Mouse (Mus musculus): ENCODE measurements at regions not wholly inside any gene's neighbourhood (a gene's known extent, or its start where the extent isn't known, plus 50 kb on each side); places are given as distances from the start of the nearest gene placed in this dataset.
"Not testable (repeated sequence)": the region's sequence is repeated elsewhere in the genome, so short reads cannot be mapped to it uniquely, and the experiment has no call there.

DNA sequence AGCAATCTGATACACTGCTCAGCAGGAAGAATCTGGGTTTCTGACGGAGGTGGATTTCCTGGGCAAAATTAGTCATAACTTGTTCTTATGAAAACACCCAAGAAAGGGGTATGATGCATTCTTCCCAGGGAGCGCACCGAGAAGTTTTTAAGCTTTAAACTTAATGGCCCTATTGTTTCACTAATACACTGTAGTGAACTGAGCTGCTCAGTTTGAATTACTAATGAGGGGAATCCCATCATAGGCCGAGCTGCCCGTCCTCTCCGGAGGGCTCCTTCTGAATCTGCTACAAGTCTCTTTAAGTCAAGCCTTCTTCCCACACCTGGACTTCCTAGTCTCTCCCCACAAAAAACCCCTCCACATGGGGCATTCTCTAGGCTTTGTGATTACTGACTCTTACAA is 91.2 kb downstream of the 1700129C05Rik start:
- H3K27me3 ChIP-seq (ENCODE audit: control insufficient read depth, insufficient read depth, low read length): no peaks in the 10 kb centered on the region
- 24% methylated on average over 6 of the region's 6 CpGs for WGBS
- H3K36me3 ChIP-seq (ENCODE audit: control insufficient read depth, insufficient read depth, low read length): no peaks in the 10 kb centered on the region
- no peak overlapping the region for H3K4me3 ChIP-seq (ENCODE audit: low read length)
- no peaks in the 10 kb centered on the region for H3K4me1 ChIP-seq (ENCODE audit: control insufficient read depth, insufficient read depth, low read length)
- H3K27ac ChIP-seq (ENCODE audit: low read depth, low read length): no peak overlapping the region
- H3K9me3 ChIP-seq (ENCODE audit: control insufficient read depth, low read length): no peaks in the 10 kb centered on the region
- H3K9ac ChIP-seq (ENCODE audit: low read depth, low read length): no peak overlapping the region
- H3K4me2 ChIP-seq (replicated peaks; ENCODE audit: low read depth, low read length): no peak overlapping the region
- no peak for ATAC-seq (ENCODE audit: low FRiP score, low TSS enrichment)

DNA sequence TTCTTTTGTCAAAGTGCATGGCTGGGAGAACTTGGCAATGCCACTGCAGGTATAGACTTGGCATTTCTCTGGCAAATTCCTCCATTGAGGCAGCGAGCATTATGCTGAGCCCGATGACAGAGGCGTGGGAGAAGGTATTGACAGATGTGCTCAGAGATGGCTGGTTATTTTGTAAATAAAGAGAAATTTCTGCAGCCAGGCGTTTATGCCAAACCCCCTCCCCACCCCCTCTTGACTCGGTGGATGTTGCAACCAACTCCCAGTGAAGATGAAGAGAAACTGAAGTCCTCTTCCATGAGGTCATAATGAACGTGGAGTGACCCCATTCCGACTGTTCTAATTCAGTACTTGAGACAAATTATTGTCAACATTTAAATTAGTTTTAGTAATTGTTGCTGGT is 97.0 kb downstream of the 1700129C05Rik start:
- Histone ChIP-seq H3K27ac (ENCODE audit: low read depth, low read length) (no peak overlapping the region), H3K27me3 (ENCODE audit: control insufficient read depth, insufficient read depth, low read length) (no peaks in the 10 kb centered on the region), H3K36me3 (ENCODE audit: control insufficient read depth, insufficient read depth, low read length) (no peaks in the 10 kb centered on the region), H3K9ac (ENCODE audit: low read depth, low read length) (no peak overlapping the region), H3K4me1 (ENCODE audit: control insufficient read depth, insufficient read depth, low read length) (no peaks in the 10 kb centered on the region), H3K4me2 (replicated peaks; ENCODE audit: low read depth, low read length) (no peak overlapping the region), H3K4me3 (ENCODE audit: low read length) (no peak overlapping the region), H3K9me3 (ENCODE audit: control insufficient read depth, low read length) (no peaks in the 10 kb centered on the region)
- 84% methylated on average over 7 of the region's 7 CpGs for WGBS
- no peak for ATAC-seq (ENCODE audit: low FRiP score, low TSS enrichment)

DNA sequence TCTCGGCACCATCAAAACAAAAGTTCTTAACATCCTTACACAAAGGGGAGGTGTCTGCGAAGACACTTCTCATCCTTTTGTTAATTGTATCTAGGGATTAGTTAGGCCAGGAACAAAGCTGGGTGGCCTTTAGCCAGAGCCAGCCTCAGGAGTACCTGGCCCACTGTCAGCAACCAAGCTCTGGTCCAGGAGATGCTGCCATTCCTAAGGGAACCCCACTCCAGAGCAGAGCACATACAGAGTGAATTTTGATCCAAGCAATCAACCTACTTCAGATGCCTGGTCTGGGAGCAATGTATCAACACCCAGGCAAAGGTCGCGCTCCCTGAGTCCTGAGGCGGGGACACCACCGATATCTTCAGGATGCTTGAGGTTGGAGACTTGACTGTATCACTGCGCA is 97.5 kb downstream of the 1700129C05Rik start:
- no peaks in the 10 kb centered on the region for H3K36me3 ChIP-seq (ENCODE audit: control insufficient read depth, insufficient read depth, low read length)
- H3K9me3 ChIP-seq (ENCODE audit: control insufficient read depth, low read length): no peaks in the 10 kb centered on the region
- H3K9ac ChIP-seq (ENCODE audit: low read depth, low read length): no peak overlapping the region
- no peak overlapping the region for H3K4me2 ChIP-seq (replicated peaks; ENCODE audit: low read depth, low read length)
- no peak overlapping the region for H3K27ac ChIP-seq (ENCODE audit: low read depth, low read length)
- no peaks in the 10 kb centered on the region for H3K4me1 ChIP-seq (ENCODE audit: control insufficient read depth, insufficient read depth, low read length)
- no peaks in the 10 kb centered on the region for H3K27me3 ChIP-seq (ENCODE audit: control insufficient read depth, insufficient read depth, low read length)
- H3K4me3 ChIP-seq (ENCODE audit: low read length): no peak overlapping the region
- WGBS: 74% methylated on average over 7 of the region's 7 CpGs
- no peak for ATAC-seq (ENCODE audit: low FRiP score, low TSS enrichment)

DNA sequence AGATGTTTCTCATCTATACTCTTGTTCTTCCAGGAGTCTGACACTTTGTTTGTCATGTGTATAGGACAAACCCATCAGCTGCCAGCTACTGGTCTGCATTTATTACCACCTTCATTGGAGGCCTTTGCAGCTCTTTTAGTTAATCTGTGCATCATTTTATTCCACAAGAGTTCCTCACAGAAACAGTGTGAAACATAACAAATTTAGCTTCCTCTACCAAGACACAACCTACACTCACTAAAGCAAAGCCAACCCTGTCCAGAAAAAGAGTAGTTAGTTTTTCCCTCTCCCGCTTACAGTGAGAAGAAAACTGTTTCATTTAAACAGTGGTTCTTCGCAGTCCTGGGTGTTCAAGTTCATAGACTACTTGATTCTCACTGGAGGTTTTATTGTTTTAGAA is 100.5 kb downstream of the 1700129C05Rik start:
- no peaks in the 10 kb centered on the region for H3K27me3 ChIP-seq (ENCODE audit: control insufficient read depth, insufficient read depth, low read length)
- no peak for ATAC-seq (ENCODE audit: low FRiP score, low TSS enrichment)
- WGBS: 92% methylated on average over 2 of the region's 2 CpGs

DNA sequence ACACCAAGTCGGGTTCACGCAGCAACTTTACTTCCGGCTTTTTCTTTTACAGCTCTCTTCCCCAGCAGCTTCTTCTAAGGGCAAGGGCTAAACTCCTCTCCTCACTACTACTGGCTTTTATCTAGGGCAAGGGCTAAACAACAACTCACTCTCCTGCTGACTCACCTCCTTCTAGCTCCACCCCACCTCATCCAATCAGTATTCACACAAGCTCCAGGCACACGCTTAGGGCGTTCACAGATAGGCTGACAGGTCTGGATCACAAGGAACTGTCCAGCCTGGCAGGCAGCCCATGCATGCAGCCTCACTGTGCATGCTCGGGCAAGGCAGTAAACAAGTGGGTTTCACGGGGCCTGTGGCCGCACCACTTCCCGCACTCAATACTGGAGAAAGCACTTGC is 116.9 kb downstream of the 1700129C05Rik start:
- not testable (repeated sequence) for H3K27ac ChIP-seq (ENCODE audit: low read depth, low read length); H3K9ac ChIP-seq (ENCODE audit: low read depth, low read length); ATAC-seq (ENCODE audit: low FRiP score, low TSS enrichment); H3K4me3 ChIP-seq (ENCODE audit: low read length); H3K27me3 ChIP-seq (ENCODE audit: control insufficient read depth, insufficient read depth, low read length); H3K36me3 ChIP-seq (ENCODE audit: control insufficient read depth, insufficient read depth, low read length); H3K9me3 ChIP-seq (ENCODE audit: control insufficient read depth, low read length); H3K4me2 ChIP-seq (replicated peaks; ENCODE audit: low read depth, low read length); H3K4me1 ChIP-seq (ENCODE audit: control insufficient read depth, insufficient read depth, low read length)
- 64% methylated on average over 9 of the region's 9 CpGs for WGBS

More for the DNA sequence above, 100.5 kb downstream of the 1700129C05Rik start:
- Histone ChIP-seq H3K4me1 (ENCODE audit: control insufficient read depth, insufficient read depth, low read length) (no peaks in the 10 kb centered on the region), H3K9ac (ENCODE audit: low read depth, low read length) (no peak overlapping the region), H3K4me2 (replicated peaks; ENCODE audit: low read depth, low read length) (no peak overlapping the region), H3K27ac (ENCODE audit: low read depth, low read length) (no peak overlapping the region), H3K4me3 (ENCODE audit: low read length) (no peak overlapping the region), H3K9me3 (ENCODE audit: control insufficient read depth, low read length) (no peaks in the 10 kb centered on the region), H3K36me3 (ENCODE audit: control insufficient read depth, insufficient read depth, low read length) (no peaks in the 10 kb centered on the region)

DNA sequence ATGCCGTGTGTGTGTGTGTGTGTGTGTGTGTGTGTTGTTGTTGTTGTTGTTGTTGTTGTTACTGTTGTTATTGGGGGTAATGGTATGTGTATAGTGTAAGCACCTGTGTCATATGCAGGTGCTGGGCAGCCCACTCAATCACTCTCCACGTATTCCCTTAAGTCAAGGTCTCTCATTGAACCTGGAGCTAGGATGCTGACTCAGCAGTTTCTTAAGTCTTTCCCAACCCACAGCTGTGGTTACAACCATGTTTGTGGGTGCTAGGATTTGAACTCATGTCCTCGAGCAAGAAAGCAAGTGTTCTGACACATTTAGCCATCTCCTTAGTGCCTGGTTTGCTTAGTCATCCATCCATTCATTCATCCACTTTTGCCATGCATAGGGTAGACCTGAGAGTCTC is 133.2 kb downstream of the 1700129C05Rik start:
- WGBS: 89% methylated on average over 3 of the region's 3 CpGs

DNA sequence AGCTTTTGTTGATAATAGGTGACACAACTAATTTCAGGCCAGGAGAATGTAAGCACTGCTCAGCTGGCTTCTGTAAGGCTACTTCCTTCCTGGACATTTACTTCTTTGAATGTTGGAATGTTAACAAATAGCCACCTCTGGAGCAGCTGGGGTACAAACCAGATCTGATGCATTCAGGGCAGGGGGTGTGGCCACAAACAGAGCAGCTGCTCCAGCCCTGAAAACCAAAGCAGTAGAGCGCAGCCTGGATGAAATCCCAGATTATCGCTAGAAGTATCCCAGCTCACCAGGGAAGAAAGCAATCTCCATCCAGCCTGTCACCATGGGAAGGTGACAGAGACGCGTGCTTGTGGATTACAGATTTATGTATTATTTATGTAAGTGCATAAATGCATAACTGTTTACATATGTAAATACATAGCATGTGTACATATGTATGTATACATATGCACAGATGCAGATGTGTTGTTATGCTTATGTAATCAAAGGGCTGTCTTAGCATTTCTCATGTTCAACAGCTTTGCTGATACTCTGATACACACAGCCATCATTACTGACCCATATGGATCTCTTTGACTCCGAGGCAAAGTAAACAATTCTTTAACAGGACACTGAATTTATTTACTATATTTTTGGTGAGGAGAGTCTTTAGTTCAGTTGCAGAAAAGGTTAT is 143.5 kb downstream of the 1700129C05Rik start:
- H3K27me3 ChIP-seq (ENCODE audit: control insufficient read depth, insufficient read depth, low read length): no peaks in the 10 kb centered on the region
- H3K9ac ChIP-seq (ENCODE audit: low read depth, low read length): no peak overlapping the region
- H3K9me3 ChIP-seq (ENCODE audit: control insufficient read depth, low read length): no peaks in the 10 kb centered on the region
- no peak overlapping the region for H3K4me3 ChIP-seq (ENCODE audit: low read length)
- H3K27ac ChIP-seq (ENCODE audit: low read depth, low read length): no peak overlapping the region
- H3K4me2 ChIP-seq (replicated peaks; ENCODE audit: low read depth, low read length): no peak overlapping the region
- ATAC-seq (ENCODE audit: low FRiP score, low TSS enrichment): no peak
- WGBS: 70% methylated on average over 5 of the region's 5 CpGs
- 0 out of 2 replicates have a peak, but pooled peaks cover 3% of the 10 kb centered on the region for H3K4me1 ChIP-seq (ENCODE audit: control insufficient read depth, insufficient read depth, low read length)
- no peaks in the 10 kb centered on the region for H3K36me3 ChIP-seq (ENCODE audit: control insufficient read depth, insufficient read depth, low read length)

More for the DNA sequence above, 133.2 kb downstream of the 1700129C05Rik start:
- no peaks in the 10 kb centered on the region for H3K27me3 ChIP-seq (ENCODE audit: control insufficient read depth, insufficient read depth, low read length)
- H3K4me1 ChIP-seq (ENCODE audit: control insufficient read depth, insufficient read depth, low read length): no peaks in the 10 kb centered on the region
- H3K36me3 ChIP-seq (ENCODE audit: control insufficient read depth, insufficient read depth, low read length): no peaks in the 10 kb centered on the region
- no peak overlapping the region for H3K9ac ChIP-seq (ENCODE audit: low read depth, low read length)
- no peak for ATAC-seq (ENCODE audit: low FRiP score, low TSS enrichment)
- no peak overlapping the region for H3K27ac ChIP-seq (ENCODE audit: low read depth, low read length)
- H3K4me2 ChIP-seq (replicated peaks; ENCODE audit: low read depth, low read length): no peak overlapping the region
- H3K4me3 ChIP-seq (ENCODE audit: low read length): no peak overlapping the region
- no peaks in the 10 kb centered on the region for H3K9me3 ChIP-seq (ENCODE audit: control insufficient read depth, low read length)

DNA sequence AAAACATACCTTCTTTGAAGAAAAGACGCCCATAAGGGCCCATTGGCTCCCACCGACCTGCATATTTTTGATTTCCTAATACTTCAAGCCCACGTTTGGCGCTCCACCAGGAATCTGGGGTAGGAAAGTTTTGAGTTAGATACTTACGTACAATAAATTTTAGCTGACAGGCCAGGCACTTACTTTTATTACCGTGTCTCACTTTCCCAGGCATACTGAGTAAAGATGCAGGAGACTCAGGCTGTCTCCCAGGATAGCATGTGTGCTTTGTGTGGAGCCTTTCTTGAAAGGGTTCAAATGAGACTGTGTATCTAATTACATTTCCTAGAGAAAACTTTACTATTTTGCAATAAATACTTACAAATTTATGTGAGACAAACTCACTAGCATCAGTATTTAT is 147.7 kb downstream of the 1700129C05Rik start:
- no peak for ATAC-seq (ENCODE audit: low FRiP score, low TSS enrichment)
- Histone ChIP-seq H3K27me3 (ENCODE audit: control insufficient read depth, insufficient read depth, low read length) (no peaks in the 10 kb centered on the region), H3K36me3 (ENCODE audit: control insufficient read depth, insufficient read depth, low read length) (no peaks in the 10 kb centered on the region), H3K4me1 (ENCODE audit: control insufficient read depth, insufficient read depth, low read length) (0 out of 2 replicates have a peak, but pooled peaks cover 3% of the 10 kb centered on the region), H3K4me3 (ENCODE audit: low read length) (no peak overlapping the region), H3K4me2 (replicated peaks; ENCODE audit: low read depth, low read length) (no peak overlapping the region), H3K9ac (ENCODE audit: low read depth, low read length) (no peak overlapping the region), H3K27ac (ENCODE audit: low read depth, low read length) (no peak overlapping the region), H3K9me3 (ENCODE audit: control insufficient read depth, low read length) (peaks cover 3% of the 10 kb centered on the region; the same call in 1 of the 2 replicates)
- 34% methylated on average over 6 of the region's 6 CpGs for WGBS

DNA sequence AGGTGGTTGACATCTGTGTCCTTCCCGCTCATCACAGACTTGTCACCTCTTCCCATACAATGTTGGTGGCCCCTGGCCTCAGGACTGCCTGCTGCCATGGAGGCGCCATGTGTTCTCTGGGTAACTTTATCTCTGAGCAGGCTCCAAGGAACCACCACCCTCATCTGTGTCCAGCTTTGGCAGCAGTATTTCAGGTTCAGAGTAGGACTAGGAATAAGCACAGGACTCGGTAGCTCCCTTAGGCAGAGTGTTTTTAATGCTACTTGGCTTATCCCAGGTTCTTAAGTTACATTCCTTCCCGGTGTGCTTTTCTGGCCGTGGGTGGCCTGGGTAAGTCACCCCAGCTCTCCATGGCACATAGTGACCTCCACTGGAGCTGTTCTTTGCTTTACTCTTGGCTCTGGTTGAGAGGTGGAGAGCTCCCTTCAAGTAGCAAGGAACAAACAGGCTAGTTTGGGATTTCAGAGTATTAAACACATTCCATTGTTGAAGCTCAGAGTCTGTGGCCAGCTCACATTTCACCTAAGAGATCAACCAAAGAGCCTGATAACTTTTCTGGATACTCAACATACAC is 153.0 kb downstream of the 1700129C05Rik start:
- no peaks in the 10 kb centered on the region for H3K27me3 ChIP-seq (ENCODE audit: control insufficient read depth, insufficient read depth, low read length)
- no peak overlapping the region for H3K4me2 ChIP-seq (replicated peaks; ENCODE audit: low read depth, low read length)
- no peak overlapping the region for H3K9ac ChIP-seq (ENCODE audit: low read depth, low read length)
- H3K27ac ChIP-seq (ENCODE audit: low read depth, low read length): no peak overlapping the region
- 0 out of 2 replicates have a peak, but pooled peaks cover 6% of the 10 kb centered on the region for H3K4me1 ChIP-seq (ENCODE audit: control insufficient read depth, insufficient read depth, low read length)
- peaks cover 3% of the 10 kb centered on the region; the same call in 1 of the 2 replicates for H3K9me3 ChIP-seq (ENCODE audit: control insufficient read depth, low read length)
- WGBS: 50% methylated on average over 5 of the region's 5 CpGs
- no peak overlapping the region for H3K4me3 ChIP-seq (ENCODE audit: low read length)
- no peak for ATAC-seq (ENCODE audit: low FRiP score, low TSS enrichment)
- H3K36me3 ChIP-seq (ENCODE audit: control insufficient read depth, insufficient read depth, low read length): no peaks in the 10 kb centered on the region
